Mouse (Mus musculus): ENCODE measurements at regions not wholly inside any gene's neighbourhood (a gene's known extent, or its start where the extent isn't known, plus 50 kb on each side); places are given as distances from the start of the nearest gene placed in this dataset.

DNA sequence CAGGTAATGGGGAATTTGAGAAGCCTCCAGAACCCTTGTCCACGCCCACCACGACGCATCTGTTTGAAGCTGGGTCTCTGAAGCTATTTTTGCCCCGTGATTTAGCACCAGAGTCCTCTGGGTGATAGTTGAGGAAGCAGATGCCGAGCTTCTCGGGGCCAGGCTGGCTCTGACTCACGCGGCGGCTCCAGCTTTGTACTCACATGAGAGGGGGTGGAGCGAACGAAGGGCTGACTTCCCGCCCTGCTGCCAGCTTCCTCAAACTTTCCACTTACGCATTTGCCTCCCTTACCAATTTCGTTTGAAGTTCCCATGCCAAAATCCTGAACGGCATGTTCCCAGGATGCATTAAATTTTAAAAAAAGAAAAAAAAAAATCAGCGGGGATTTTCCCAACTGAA lies 74.1 kb upstream of the Hnrnpa3 start:
- 0 out of 2 replicates have a peak, but pooled peaks have one; percentile 27 for ATAC-seq (replicated peaks)
- no peaks in the 10 kb centered on the region for H3K36me3 ChIP-seq (replicated peaks)
- H3K4me2 ChIP-seq: peak overlapping the region; percentile 51
- no peaks in the 10 kb centered on the region for H3K9me3 ChIP-seq
- 2% methylated on average over 16 of the region's 16 CpGs for WGBS
- H3K4me3 ChIP-seq: peak overlapping the region; percentile 27
- no peak overlapping the region for H3K27ac ChIP-seq
- peaks cover 19% of the 10 kb centered on the region for H3K4me1 ChIP-seq
- no peaks in the 10 kb centered on the region for H3K27me3 ChIP-seq (replicated peaks)
- 0 out of 2 replicates have a peak overlapping the region, but pooled peaks have one; percentile 21 for H3K9ac ChIP-seq

DNA sequence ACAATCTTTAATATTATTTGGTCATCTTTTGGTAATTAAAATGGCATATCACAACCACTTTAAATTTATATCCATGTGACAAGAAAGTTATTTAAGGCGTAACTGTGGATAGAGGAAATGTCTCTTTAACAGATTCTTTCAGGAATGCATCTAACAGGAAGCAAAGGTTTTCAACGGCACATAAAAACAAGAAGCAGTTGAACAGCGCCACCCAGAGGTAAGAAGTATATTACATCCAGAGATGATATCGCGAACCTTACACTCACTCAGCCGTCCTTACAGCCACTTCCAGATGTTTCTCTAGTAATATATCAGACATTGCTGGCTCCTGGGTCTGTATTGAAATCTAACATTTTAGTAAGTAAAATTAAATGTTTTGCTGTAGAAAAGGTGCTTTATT lies 70.5 kb upstream of the Hnrnpa3 start:
- 1% methylated on average over 6 of the region's 6 CpGs for WGBS
- Histone ChIP-seq H3K27me3 (replicated peaks) (no peaks in the 10 kb centered on the region), H3K9ac (no peak overlapping the region), H3K9me3 (no peaks in the 10 kb centered on the region), H3K27ac (no peak overlapping the region), H3K4me1 (peaks cover 21% of the 10 kb centered on the region), H3K36me3 (replicated peaks) (no peaks in the 10 kb centered on the region), H3K4me3 (no peak overlapping the region), H3K4me2 (no peak overlapping the region)
- ATAC-seq (replicated peaks): peak; percentile 53; the same call in 1 of the 2 replicates

DNA sequence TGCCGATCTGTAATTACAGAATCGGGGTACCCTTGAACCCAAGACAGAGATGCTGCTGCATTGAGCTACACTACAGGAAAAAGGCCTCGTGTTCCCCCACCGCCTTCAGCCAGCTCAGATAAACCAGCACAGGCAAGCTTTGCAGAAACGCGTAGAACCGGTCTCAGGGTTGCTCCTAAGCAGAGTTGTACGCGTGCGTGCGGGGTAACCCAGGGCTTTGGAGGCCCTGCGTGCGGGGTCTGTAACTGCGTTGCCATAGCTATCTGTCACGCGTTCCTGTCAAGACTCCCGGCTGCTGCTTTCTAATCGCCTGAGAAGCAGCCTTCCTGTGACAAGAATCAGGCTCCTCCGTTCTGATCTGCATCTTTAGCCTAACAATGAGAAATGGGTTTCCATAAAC lies 69.6 kb upstream of the Hnrnpa3 start:
- Histone ChIP-seq H3K9ac (peak overlapping the region; percentile 4; the same call in 1 of the 2 replicates), H3K27me3 (replicated peaks) (no peaks in the 10 kb centered on the region; the same call in 1 of the 2 replicates), H3K27ac (peak overlapping the region; percentile 12; the same call in 1 of the 2 replicates), H3K36me3 (replicated peaks) (no peaks in the 10 kb centered on the region), H3K4me1 (peaks cover 21% of the 10 kb centered on the region), H3K9me3 (no peaks in the 10 kb centered on the region), H3K4me3 (peak overlapping the region; percentile 16), H3K4me2 (peak overlapping the region; percentile 46)
- WGBS: 6% methylated on average over 19 of the region's 19 CpGs
- peak; percentile 82 for ATAC-seq (replicated peaks)

DNA sequence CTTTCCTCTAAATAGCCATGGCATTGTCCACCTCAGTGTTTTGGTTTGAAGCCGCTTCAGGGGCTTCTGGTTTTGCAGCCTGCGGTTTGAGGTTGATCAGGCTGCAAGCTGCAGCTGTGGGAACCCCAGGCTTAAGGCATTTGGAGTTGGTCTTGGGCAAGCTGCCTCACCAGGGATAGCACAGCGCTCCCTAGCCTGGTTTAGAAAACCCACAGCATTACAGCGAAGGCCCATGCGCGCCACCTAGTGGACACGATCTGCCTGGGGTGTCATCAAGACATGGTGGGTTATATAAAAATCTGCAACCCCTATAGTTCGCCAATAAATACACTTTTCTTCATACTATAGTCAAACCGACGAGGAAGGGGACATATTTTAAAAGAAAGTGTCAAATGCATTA lies 68.9 kb upstream of the Hnrnpa3 start:
- H3K36me3 ChIP-seq (replicated peaks): no peaks in the 10 kb centered on the region
- H3K9ac ChIP-seq: no peak overlapping the region

DNA sequence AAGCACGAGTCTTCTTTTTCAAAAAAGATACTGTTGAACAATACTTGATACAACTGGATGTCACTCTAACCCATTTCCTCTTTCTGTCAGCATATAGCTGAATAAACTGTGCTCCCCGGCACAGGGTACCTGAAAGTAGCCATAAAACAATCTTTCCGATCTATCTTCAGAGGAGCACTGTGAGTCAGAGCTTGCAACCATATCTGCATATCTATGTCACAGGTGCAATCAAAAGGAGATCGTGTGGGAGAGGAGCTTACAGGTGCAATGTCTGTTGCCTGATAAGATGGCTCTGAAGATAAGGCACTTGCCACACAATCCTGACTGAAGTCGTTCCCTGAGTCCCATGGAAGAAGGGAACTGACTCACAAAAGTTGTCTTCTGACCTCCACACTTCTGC lies 58.5 kb upstream of the Hnrnpa3 start:
- Histone ChIP-seq H3K4me1 (peaks cover 6% of the 10 kb centered on the region), H3K9ac (no peak overlapping the region), H3K4me2 (no peak overlapping the region), H3K27ac (no peak overlapping the region), H3K27me3 (replicated peaks) (no peaks in the 10 kb centered on the region), H3K4me3 (no peak overlapping the region), H3K36me3 (replicated peaks) (no peaks in the 10 kb centered on the region), H3K9me3 (no peaks in the 10 kb centered on the region)
- WGBS: 84% methylated on average over 5 of the region's 5 CpGs
- ATAC-seq (replicated peaks): no peak

More for the DNA sequence above, 68.9 kb upstream of the Hnrnpa3 start:
- Histone ChIP-seq H3K27me3 (replicated peaks) (no peaks in the 10 kb centered on the region; the same call in 1 of the 2 replicates), H3K9me3 (no peaks in the 10 kb centered on the region), H3K27ac (0 out of 2 replicates have a peak overlapping the region, but pooled peaks have one; percentile 12), H3K4me3 (no peak overlapping the region), H3K4me1 (peaks cover 14% of the 10 kb centered on the region), H3K4me2 (peak overlapping the region; percentile 46)
- WGBS: 8% methylated on average over 10 of the region's 10 CpGs
- peak; percentile 54; the same call in 1 of the 2 replicates for ATAC-seq (replicated peaks)

DNA sequence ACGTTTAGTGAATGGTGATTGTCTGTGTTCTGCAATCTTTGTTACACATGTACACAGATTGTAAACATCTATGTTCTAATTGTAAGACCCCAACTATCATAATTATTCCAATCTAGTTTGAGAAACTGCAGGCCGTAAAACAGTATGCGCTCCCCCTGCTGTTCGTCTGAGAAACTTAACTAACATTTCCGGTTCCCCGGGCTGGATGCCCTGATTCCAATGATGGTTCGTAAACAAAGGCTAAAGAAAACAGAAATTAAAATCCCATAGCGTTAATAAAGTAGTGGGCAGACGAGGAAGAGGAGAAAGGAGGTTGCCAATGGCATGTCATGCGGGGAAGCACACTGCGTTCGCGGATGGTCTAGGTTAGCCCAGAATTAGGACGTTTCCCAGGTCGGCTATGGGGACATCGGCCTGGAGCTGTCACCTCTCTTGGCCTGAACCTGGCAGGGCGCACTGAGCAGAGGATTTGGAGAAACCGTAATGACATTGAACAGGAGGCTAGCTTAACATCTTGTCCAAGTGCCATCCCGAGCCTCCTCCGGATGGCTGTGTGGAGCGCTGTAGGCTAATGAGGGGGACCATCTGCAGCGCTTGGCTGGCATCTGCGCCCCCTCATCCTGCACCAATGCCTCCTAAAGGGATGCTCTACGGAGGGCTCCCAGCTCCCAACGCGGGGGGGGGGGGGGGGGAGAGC lies 55.7 kb upstream of the Hnrnpa3 start:
- peak overlapping the region; percentile 38 for H3K4me3 ChIP-seq
- H3K27me3 ChIP-seq (replicated peaks): peaks cover 9% of the 10 kb centered on the region; the same call in 1 of the 2 replicates
- H3K36me3 ChIP-seq (replicated peaks): no peaks in the 10 kb centered on the region
- H3K4me1 ChIP-seq: peaks cover 8% of the 10 kb centered on the region
- peak overlapping the region; percentile 55 for H3K4me2 ChIP-seq
- H3K9ac ChIP-seq: peak overlapping the region; percentile 15; the same call in 1 of the 2 replicates
- peak; percentile 73 for ATAC-seq (replicated peaks)
- H3K9me3 ChIP-seq: no peaks in the 10 kb centered on the region
- 7% methylated on average over 25 of the region's 26 CpGs for WGBS
- no peak overlapping the region for H3K27ac ChIP-seq

DNA sequence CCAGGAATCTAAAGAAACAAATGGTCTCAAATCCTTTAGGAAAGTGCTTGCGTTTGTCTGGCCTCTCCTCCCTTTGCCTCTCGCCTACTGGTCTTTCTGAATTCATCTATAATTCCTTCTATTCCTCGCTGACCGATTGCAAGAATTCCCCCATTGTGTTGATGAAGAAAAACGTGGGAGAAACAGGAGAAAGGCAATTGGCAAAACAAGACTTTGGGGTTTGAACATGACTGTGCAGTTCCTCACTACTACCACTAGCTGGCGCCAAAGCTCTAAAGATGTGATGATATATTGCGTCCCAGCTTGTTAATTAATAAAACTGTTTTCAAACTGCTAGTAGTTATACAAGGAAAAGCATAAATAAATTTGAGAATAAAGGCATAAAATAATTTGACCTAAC lies 53.4 kb upstream of the Hnrnpa3 start:
- no peaks in the 10 kb centered on the region for H3K36me3 ChIP-seq (replicated peaks)
- no peak overlapping the region for H3K27ac ChIP-seq
- no peak overlapping the region for H3K4me3 ChIP-seq
- no peak for ATAC-seq (replicated peaks)
- peaks cover 14% of the 10 kb centered on the region for H3K4me1 ChIP-seq
- H3K4me2 ChIP-seq: peak overlapping the region; percentile 24
- H3K9ac ChIP-seq: no peak overlapping the region
- peaks cover 19% of the 10 kb centered on the region for H3K27me3 ChIP-seq (replicated peaks)
- WGBS: under 1% methylated on average over 7 of the region's 7 CpGs
- no peaks in the 10 kb centered on the region for H3K9me3 ChIP-seq

DNA sequence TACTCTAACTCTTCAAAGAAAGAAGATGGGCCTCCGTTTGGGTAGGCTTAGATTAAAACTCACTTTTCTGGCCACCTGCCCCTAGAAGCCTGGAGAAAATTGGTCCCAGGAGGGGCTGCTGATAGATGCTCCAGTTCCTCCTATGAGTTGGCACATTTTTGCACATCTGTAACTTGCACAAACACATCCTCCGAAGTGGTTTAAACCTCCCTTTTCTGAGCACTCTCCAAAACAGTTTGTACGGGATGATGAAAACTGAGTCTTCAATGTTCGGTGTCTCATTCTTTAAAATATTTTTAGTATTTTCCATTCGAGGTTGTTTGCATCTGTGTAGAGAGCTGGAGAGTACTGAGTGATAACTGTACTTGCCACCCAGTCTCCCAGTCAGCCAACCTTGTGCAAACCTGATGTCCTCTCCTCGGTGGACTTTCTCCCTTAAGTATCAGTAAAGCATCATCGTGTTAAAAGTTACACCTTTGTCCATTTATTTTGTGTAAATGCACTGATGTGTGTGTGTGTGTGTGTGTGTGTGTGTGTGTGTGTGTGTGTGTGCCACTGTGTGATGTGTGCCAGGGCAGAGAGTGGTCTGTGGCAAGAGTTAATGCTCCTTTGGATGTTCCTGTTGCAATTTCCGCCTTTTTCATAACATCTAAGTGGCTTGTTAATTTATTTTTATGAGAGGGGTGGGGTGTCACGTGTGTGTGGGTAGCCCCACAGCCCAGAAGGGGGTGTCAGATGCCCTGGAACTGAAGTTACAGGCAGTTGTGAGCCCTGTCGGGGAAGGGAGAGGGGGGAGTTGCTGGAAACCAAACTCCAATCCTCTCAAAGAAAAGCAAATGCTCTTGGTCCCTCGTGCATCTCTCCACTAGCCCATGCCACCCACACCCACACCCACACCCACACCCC lies 51.8 kb upstream of the Hnrnpa3 start:
- H3K27ac ChIP-seq: no peak overlapping the region
- no peaks in the 10 kb centered on the region for H3K9me3 ChIP-seq
- WGBS: 75% methylated on average over 11 of the region's 11 CpGs
- no peaks in the 10 kb centered on the region for H3K36me3 ChIP-seq (replicated peaks)
- H3K27me3 ChIP-seq (replicated peaks): peaks cover 19% of the 10 kb centered on the region
- H3K4me3 ChIP-seq: no peak overlapping the region
- no peak overlapping the region for H3K9ac ChIP-seq
- ATAC-seq (replicated peaks): no peak
- no peak overlapping the region for H3K4me2 ChIP-seq
- peaks cover 14% of the 10 kb centered on the region for H3K4me1 ChIP-seq

DNA sequence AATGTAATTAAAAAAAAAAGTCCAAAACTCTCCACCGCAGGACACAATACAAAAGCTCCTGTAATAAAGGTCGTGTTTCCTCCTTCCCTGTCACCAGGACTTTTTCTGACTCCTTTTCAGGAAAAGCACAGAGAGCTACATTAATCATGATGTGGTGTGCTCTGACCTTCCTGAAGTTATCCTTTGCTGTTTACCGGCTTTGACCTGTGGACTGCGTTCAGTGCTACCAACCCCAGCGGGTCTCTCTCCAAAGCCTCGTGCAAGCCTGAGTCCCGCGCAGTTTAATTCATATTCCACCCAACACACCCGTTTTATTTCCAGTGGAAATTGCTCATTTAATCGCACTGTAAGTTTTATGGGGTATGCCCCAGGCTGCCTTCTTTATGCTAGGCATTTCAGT lies 51.1 kb upstream of the Hnrnpa3 start:
- Histone ChIP-seq H3K27ac (no peak overlapping the region), H3K4me1 (peaks cover 14% of the 10 kb centered on the region), H3K9me3 (no peaks in the 10 kb centered on the region), H3K4me2 (no peak overlapping the region), H3K9ac (no peak overlapping the region), H3K4me3 (no peak overlapping the region), H3K27me3 (replicated peaks) (peaks cover 19% of the 10 kb centered on the region), H3K36me3 (replicated peaks) (no peaks in the 10 kb centered on the region)
- 77% methylated on average over 10 of the region's 10 CpGs for WGBS
- no peak for ATAC-seq (replicated peaks)

DNA sequence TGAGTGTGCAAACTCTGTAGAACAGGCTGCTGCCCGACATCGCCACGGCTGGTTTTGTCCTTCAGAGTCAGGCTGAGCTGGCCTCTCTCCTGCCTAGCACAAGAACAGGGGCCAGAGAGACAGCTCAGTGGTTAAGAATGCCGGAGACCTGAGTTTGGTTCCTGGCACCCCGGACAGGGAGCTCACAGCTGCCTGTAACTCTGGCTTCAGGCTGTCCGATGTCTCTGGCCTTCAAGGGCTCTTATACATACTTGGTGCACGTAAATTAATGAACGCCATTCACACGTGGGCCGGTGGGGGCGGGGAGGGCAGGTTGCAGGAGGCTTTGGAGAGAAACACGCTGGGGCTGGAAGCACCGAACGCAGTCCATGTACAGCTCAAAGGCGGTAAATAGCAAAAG lies 50.6 kb upstream of the Hnrnpa3 start:
- no peak for ATAC-seq (replicated peaks)
- WGBS: 49% methylated on average over 15 of the region's 15 CpGs
- H3K9ac ChIP-seq: no peak overlapping the region
- no peak overlapping the region for H3K4me3 ChIP-seq
- no peak overlapping the region for H3K4me2 ChIP-seq
- H3K4me1 ChIP-seq: peaks cover 11% of the 10 kb centered on the region
- H3K36me3 ChIP-seq (replicated peaks): no peaks in the 10 kb centered on the region
- H3K9me3 ChIP-seq: no peaks in the 10 kb centered on the region
- no peak overlapping the region for H3K27ac ChIP-seq
- peaks cover 19% of the 10 kb centered on the region for H3K27me3 ChIP-seq (replicated peaks)

DNA sequence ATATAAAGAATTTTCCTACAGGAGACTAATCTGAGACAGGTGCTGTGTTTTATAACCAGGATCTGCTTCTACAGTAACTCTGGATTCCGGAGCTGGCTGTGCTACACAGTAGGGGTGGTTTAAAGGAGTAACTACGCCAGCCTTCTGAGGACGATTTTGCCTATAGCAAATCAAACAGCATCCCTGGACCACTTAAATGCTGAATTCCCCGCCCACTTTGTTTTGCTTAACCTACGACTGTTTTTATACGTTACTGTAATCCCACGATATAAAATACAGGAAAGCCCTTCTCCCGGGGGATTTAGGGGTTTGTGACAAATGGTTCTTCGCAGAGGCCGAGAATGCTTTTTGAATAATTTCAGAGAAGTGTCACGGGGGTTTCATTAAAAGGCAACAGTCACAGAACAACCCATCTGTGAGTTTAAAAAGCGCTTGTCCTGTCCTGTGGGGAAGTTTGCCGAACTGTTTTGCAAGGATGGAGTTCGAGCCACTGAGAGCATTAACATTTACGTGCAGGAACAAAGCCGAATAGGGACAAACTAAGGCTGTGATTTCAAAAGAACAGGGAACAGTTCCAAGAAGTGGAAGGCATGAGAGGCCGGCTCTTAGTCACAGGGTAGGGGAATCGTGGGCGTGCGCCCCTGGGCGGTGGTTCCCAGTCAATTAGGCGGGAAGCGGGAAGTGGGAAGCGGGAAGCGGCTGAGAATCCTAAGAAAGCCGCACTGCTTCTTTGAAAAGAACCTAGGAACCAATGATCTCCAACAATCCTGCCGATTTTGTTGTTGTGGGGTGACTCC lies 49.7 kb upstream of the Hnrnpa3 start:
- no peak for ATAC-seq (replicated peaks)
- Histone ChIP-seq H3K4me3 (peak overlapping the region; percentile 14), H3K27ac (no peak overlapping the region), H3K27me3 (replicated peaks) (peaks cover 19% of the 10 kb centered on the region), H3K4me1 (peaks cover 8% of the 10 kb centered on the region; the same call in 1 of the 2 replicates), H3K9me3 (no peaks in the 10 kb centered on the region), H3K4me2 (peak overlapping the region; percentile 42), H3K9ac (no peak overlapping the region), H3K36me3 (replicated peaks) (no peaks in the 10 kb centered on the region)
- 12% methylated on average over 27 of the region's 27 CpGs for WGBS
